Mouse (Mus musculus) kidney, embryonic 14.5 days (tissue): ENCODE data around the gene Nxph4. TPM values are rescaled to one million over a fixed set of nuclear protein-coding genes. Genes with fewer than 3 reads are reported as not detected.

ENCODE experiments used
- ATAC-seq: fragments of 200-750 bp; cut with Nextera tagmentation; 2 replicates; pipeline ENCODE4 v1.8.0; 2017; ENCODE audit warnings: moderate number of reproducible peaks, mild to moderate bottlenecking, moderate TSS enrichment, moderate library complexity; ENCODE audit not compliant: low FRiP score, low TSS enrichment
- H3K27ac ChIP-seq: fragments of 300-500 bp; sonication (generic); 2 replicates; pipeline ENCODE4 v1.5.1; 2014; ENCODE audit warnings: low read depth, mild to moderate bottlenecking, low read length, moderate library complexity, mixed read lengths
- H3K27me3 ChIP-seq: fragments of 300-500 bp; sonication (generic); 2 replicates; pipeline ENCODE4 v1.6.1; 2014; ENCODE audit warnings: mild to moderate bottlenecking, low read length; ENCODE audit not compliant: control insufficient read depth, insufficient read depth
- H3K36me3 ChIP-seq: fragments of 300-500 bp; sonication (generic); 2 replicates; pipeline ENCODE4 v1.6.1; 2014; ENCODE audit warnings: low read length, mixed read lengths; ENCODE audit not compliant: control insufficient read depth, insufficient read depth
- H3K4me1 ChIP-seq: fragments of 300-500 bp; sonication (generic); 2 replicates; pipeline ENCODE4 v1.6.1; 2014; ENCODE audit warnings: low read length, mixed read lengths; ENCODE audit not compliant: control insufficient read depth, insufficient read depth
- H3K4me2 ChIP-seq: fragments of 300-500 bp; sonication (generic); replicated peaks from 2 replicates; pipeline ENCODE4 v1.6.1; 2014; ENCODE audit warnings: low read depth, mild to moderate bottlenecking, low read length
- H3K4me3 ChIP-seq: fragments of 300-500 bp; sonication (generic); 2 replicates; pipeline ENCODE4 v1.5.1; 2014; ENCODE audit warnings: mild to moderate bottlenecking, low read length
- H3K9ac ChIP-seq: fragments of 300-500 bp; sonication (generic); 2 replicates; pipeline ENCODE4 v1.6.1; 2014; ENCODE audit warnings: low read depth, mild to moderate bottlenecking, low read length, moderate library complexity
- H3K9me3 ChIP-seq: fragments of 300-500 bp; sonication (generic); 2 replicates; pipeline ENCODE4 v1.6.1; 2016; ENCODE audit warnings: low read length; ENCODE audit not compliant: control insufficient read depth
- WGBS: fragments of 180-500 bp; shearing (Covaris S2); extraction: QIAGEN DNeasy Blood & Tissue Kit; methylation state at CpG from one replicate; pipeline ENCODE4 v1.1.7; 2014; 5-methylcytosine and 5-hydroxymethylcytosine counted together
- polyA plus RNA-seq: library from polyadenylated mRNA; unstranded; fragments of >200 nt; fragmentation: Nextera tagmentation; extraction: Ambion mirVana; gene quantifications from 2 replicates; pipeline ENCODE4 v1.2.1, GENCODE M21; 2014

Nxph4 gene
- polyA plus RNA-seq, 1 experiment from 2014 or later, result 1.2 TPM

GRCm38 (mm10) chr10:127570937-127571641 is 36.7 kb upstream of the Nxph4 start:
- Histone ChIP-seq H3K27me3 (no peaks in the 10 kb centered on the region), H3K36me3 (peaks cover 63% of the 10 kb centered on the region), H3K4me1 (no peaks in the 10 kb centered on the region), H3K9ac (no peak overlapping the region), H3K9me3 (no peaks in the 10 kb centered on the region), H3K4me3 (no peak overlapping the region), H3K4me2 (no peak overlapping the region), H3K27ac (no peak overlapping the region)
- ATAC-seq, result no peak
- 85% methylated on average over 17 of the region's 17 CpGs for WGBS

- Histone ChIP-seq H3K36me3 (peaks cover 65% of the 10 kb centered on the region), H3K4me1 (no peaks in the 10 kb centered on the region), H3K4me3 (no peak overlapping the region), H3K4me2 (no peak overlapping the region), H3K9me3 (no peaks in the 10 kb centered on the region), H3K9ac (no peak overlapping the region), H3K27me3 (no peaks in the 10 kb centered on the region), H3K27ac (0 out of 2 replicates have a peak overlapping the region, but pooled peaks have one; percentile 24)
- no peak for ATAC-seq
- 65% methylated on average over 6 of the region's 6 CpGs for WGBS
Measured at GRCm38 (mm10) chr10:127570384-127570783, 36.0 kb upstream of the Nxph4 start.

- H3K9me3 ChIP-seq, result no peaks in the 10 kb centered on the region
- peak; percentile 37; the same call in 1 of the 2 replicates for ATAC-seq
- no peak overlapping the region for H3K4me2 ChIP-seq
- no peak overlapping the region for H3K27ac ChIP-seq
- H3K4me1 ChIP-seq, result 0 out of 2 replicates have a peak, but pooled peaks cover 2% of the 10 kb centered on the region
- peaks cover 59% of the 10 kb centered on the region for H3K36me3 ChIP-seq
- no peak overlapping the region for H3K9ac ChIP-seq
- no peak overlapping the region for H3K4me3 ChIP-seq
- WGBS, result 25% methylated on average over 3 of the region's 3 CpGs
- H3K27me3 ChIP-seq, result no peaks in the 10 kb centered on the region
Measured at GRCm38 (mm10) chr10:127569450-127569849, 35.1 kb upstream of the Nxph4 start.

- no peak overlapping the region for H3K4me2 ChIP-seq
- peaks cover 16% of the 10 kb centered on the region; the same call in 1 of the 2 replicates for H3K4me1 ChIP-seq
- H3K27me3 ChIP-seq, result no peaks in the 10 kb centered on the region
- WGBS, result 94% methylated on average over 28 of the region's 28 CpGs
- peaks cover 48% of the 10 kb centered on the region for H3K36me3 ChIP-seq
- no peak overlapping the region for H3K27ac ChIP-seq
- no peak overlapping the region for H3K4me3 ChIP-seq
- no peak overlapping the region for H3K9ac ChIP-seq
- no peaks in the 10 kb centered on the region for H3K9me3 ChIP-seq
- ATAC-seq, result no peak
Measured at GRCm38 (mm10) chr10:127566553-127567326, 32.4 kb upstream of the Nxph4 start.

- no peaks in the 10 kb centered on the region for H3K27me3 ChIP-seq
- WGBS, result 44% methylated on average over 13 of the region's 13 CpGs
- peaks cover 58% of the 10 kb centered on the region for H3K36me3 ChIP-seq
- no peak overlapping the region for H3K4me2 ChIP-seq
- no peak overlapping the region for H3K4me3 ChIP-seq
- no peak overlapping the region for H3K9ac ChIP-seq
- peaks cover 16% of the 10 kb centered on the region; the same call in 1 of the 2 replicates for H3K4me1 ChIP-seq
- H3K9me3 ChIP-seq, result no peaks in the 10 kb centered on the region
- ATAC-seq, result peak; percentile 81
- H3K27ac ChIP-seq, result peak overlapping the region; percentile 47; the same call in 1 of the 2 replicates
Measured at GRCm38 (mm10) chr10:127564301-127564700, 29.9 kb upstream of the Nxph4 start.

- ATAC-seq, result peak; percentile 10; the same call in 1 of the 2 replicates
- Histone ChIP-seq H3K9ac (no peak overlapping the region; the same call in 1 of the 2 replicates), H3K4me2 (no peak overlapping the region), H3K4me3 (no peak overlapping the region), H3K9me3 (no peaks in the 10 kb centered on the region), H3K27ac (0 out of 2 replicates have a peak overlapping the region, but pooled peaks have one; percentile 37), H3K36me3 (peaks cover 59% of the 10 kb centered on the region), H3K27me3 (no peaks in the 10 kb centered on the region), H3K4me1 (peaks cover 16% of the 10 kb centered on the region; the same call in 1 of the 2 replicates)
- WGBS, result 49% methylated on average over 8 of the region's 8 CpGs
Measured at GRCm38 (mm10) chr10:127563840-127564239, 29.5 kb upstream of the Nxph4 start.

- no peak overlapping the region for H3K4me3 ChIP-seq
- ATAC-seq, result no peak
- peaks cover 67% of the 10 kb centered on the region for H3K36me3 ChIP-seq
- H3K9me3 ChIP-seq, result no peaks in the 10 kb centered on the region
- no peak overlapping the region for H3K27ac ChIP-seq
- no peak overlapping the region for H3K9ac ChIP-seq
- H3K27me3 ChIP-seq, result no peaks in the 10 kb centered on the region
- peaks cover 16% of the 10 kb centered on the region; the same call in 1 of the 2 replicates for H3K4me1 ChIP-seq
- no peak overlapping the region for H3K4me2 ChIP-seq
Measured at GRCm38 (mm10) chr10:127561145-127561544, 26.8 kb upstream of the Nxph4 start.

- peaks cover 84% of the 10 kb centered on the region for H3K36me3 ChIP-seq
- H3K4me1 ChIP-seq, result no peaks in the 10 kb centered on the region
- no peak overlapping the region for H3K27ac ChIP-seq
- no peak overlapping the region for H3K9ac ChIP-seq
- no peak overlapping the region for H3K4me3 ChIP-seq
- WGBS, result 92% methylated on average over 13 of the region's 13 CpGs
- H3K27me3 ChIP-seq, result no peaks in the 10 kb centered on the region
- no peak for ATAC-seq
- no peak overlapping the region for H3K4me2 ChIP-seq
- H3K9me3 ChIP-seq, result no peaks in the 10 kb centered on the region
Measured at GRCm38 (mm10) chr10:127557397-127557796, 23.0 kb upstream of the Nxph4 start.

GRCm38 (mm10) chr10:127555703-127556102 is 21.3 kb upstream of the Nxph4 start:
- Histone ChIP-seq H3K27ac (no peak overlapping the region), H3K4me3 (no peak overlapping the region), H3K4me2 (no peak overlapping the region), H3K27me3 (no peaks in the 10 kb centered on the region), H3K4me1 (no peaks in the 10 kb centered on the region), H3K9ac (no peak overlapping the region), H3K36me3 (peaks cover 99% of the 10 kb centered on the region), H3K9me3 (no peaks in the 10 kb centered on the region)
- 70% methylated on average over 18 of the region's 18 CpGs for WGBS
- ATAC-seq, result no peak; the same call in 1 of the 2 replicates
